In the genomic region with DNA sequence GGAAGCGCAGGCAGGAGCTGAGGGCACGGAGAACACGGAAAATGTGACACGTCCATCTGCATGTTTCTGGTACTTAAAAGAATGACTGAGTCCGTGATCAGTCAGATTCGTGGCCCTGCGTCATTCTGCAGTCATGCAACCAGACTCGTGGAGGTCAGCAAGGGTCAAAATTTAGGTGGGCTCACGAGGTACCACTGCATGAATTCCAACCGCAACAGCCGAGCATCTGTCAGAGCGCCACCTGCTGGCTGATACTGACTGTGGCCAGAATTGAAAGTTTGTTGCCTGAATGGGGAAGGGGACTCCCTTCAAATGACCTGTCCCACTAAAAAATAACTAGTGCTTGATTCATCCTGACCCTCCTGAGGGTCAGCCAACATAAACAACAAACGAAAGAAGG, we compare ENCODE assay signal across 8 mouse cellular contexts. TPM values are rescaled to one million over a fixed set of nuclear protein-coding genes. Genes with fewer than 3 reads are reported as not detected.
DNase-seq lines count a peak whose midpoint lies in the region; ATAC-seq and TF ChIP-seq lines count a peak whose summit lies in the region.

No protein-coding gene starts in this region.

- peaks cover 21% of the 10 kb centered on the region for H3K4me1 ChIP-seq in forebrain, embryonic 10.5 days
- H3K4me1 ChIP-seq in forebrain, embryonic 12.5 days = peaks cover 10% of the 10 kb centered on the region
- H3K4me1 ChIP-seq in thymus, adult 2 months (replicated peaks; ENCODE audit: control insufficient read depth, insufficient read depth, low read length) = no peaks in the 10 kb centered on the region
- peaks cover 8% of the 10 kb centered on the region; the same call in 1 of the 2 replicates for H3K4me1 ChIP-seq in embryonic fibroblast, embryonic 13.5 days (ENCODE audit: control insufficient read depth, insufficient read depth, low read length)
- no peaks in the 10 kb centered on the region for H3K4me1 ChIP-seq in midbrain, embryonic 11.5 days (ENCODE audit: control insufficient read depth, insufficient read depth, low read length)
- no peaks in the 10 kb centered on the region for H3K4me1 ChIP-seq in stomach, postnatal 0 days (replicated peaks; ENCODE audit: control insufficient read depth, insufficient read depth)

- H3K9ac ChIP-seq in forebrain, embryonic 12.5 days = no peak overlapping the region
- H3K9ac ChIP-seq in midbrain, embryonic 11.5 days (ENCODE audit: low read length) = no peak overlapping the region
- H3K9ac ChIP-seq in stomach, postnatal 0 days (ENCODE audit: low read length) = no peak overlapping the region

- no peaks in the 10 kb centered on the region for H3K36me3 ChIP-seq in forebrain, embryonic 10.5 days (replicated peaks)
- H3K36me3 ChIP-seq in forebrain, embryonic 12.5 days (replicated peaks) = no peaks in the 10 kb centered on the region
- H3K36me3 ChIP-seq in thymus, adult 2 months (ENCODE audit: control insufficient read depth, insufficient read depth, low read length) = no peaks in the 10 kb centered on the region
- no peaks in the 10 kb centered on the region for H3K36me3 ChIP-seq in midbrain, embryonic 11.5 days (ENCODE audit: control insufficient read depth, insufficient read depth, low read length)
- H3K36me3 ChIP-seq in stomach, postnatal 0 days (ENCODE audit: control insufficient read depth, insufficient read depth, low read length) = no peaks in the 10 kb centered on the region

- TF ChIP-seq CTCF in thymus, adult 2 months (IDR thresholded peaks at IDR 0.05; ENCODE audit: borderline replicate concordance, control insufficient read depth, extremely low read depth, insufficient read depth, low read length, poor library complexity) = peak; percentile 84
- TF ChIP-seq CTCF in embryonic fibroblast, embryonic 13.5 days (IDR thresholded peaks at IDR 0.05; ENCODE audit: borderline replicate concordance, insufficient read depth, low read length) = peak; percentile 85
- TF ChIP-seq CTCF in stomach, postnatal 0 days (IDR thresholded peaks at IDR 0.05; ENCODE audit: low read depth) = peak; percentile 88

- H3K27ac ChIP-seq in forebrain, embryonic 10.5 days = no peak overlapping the region
- H3K27ac ChIP-seq in forebrain, embryonic 12.5 days = no peak overlapping the region
- H3K27ac ChIP-seq in thymus, adult 2 months (ENCODE audit: control insufficient read depth, insufficient read depth, low read length) = no peak overlapping the region
- H3K27ac ChIP-seq in embryonic fibroblast, embryonic 13.5 days (ENCODE audit: insufficient read depth, low read length) = no peak overlapping the region
- no peak overlapping the region for H3K27ac ChIP-seq in midbrain, embryonic 11.5 days (ENCODE audit: low read depth, low read length)
- H3K27ac ChIP-seq in stomach, postnatal 0 days (replicated peaks) = no peak overlapping the region

- peak; percentile 74 for DNase-seq in forebrain, embryonic 10.5 days (ENCODE audit: extremely low spot score, low spot score)
- peak; percentile 38 for DNase-seq in thymus, adult 2 months
- DNase-seq in thymus, adult 18-20 months = no peak
- DNase-seq in kidney, postnatal 14 days = peak; percentile 56
- peak; percentile 94 for DNase-seq in midbrain, embryonic 11.5 days (ENCODE audit: low spot score, missing footprints)
- peak; percentile 60 for DNase-seq in stomach, postnatal 0 days (ENCODE audit: low spot score)

- no peak for TF ChIP-seq POLR2A in thymus, adult 2 months (IDR thresholded peaks at IDR 0.05; ENCODE audit: control insufficient read depth, extremely low read depth, insufficient read depth, low read length, poor library complexity)
- TF ChIP-seq POLR2A in embryonic fibroblast, embryonic 13.5 days (IDR thresholded peaks at IDR 0.05; ENCODE audit: low read depth, low read length) = no peak

- H3K27me3 ChIP-seq in forebrain, embryonic 10.5 days (ENCODE audit: poor library complexity, severe bottlenecking) = 0 out of 2 replicates have a peak, but pooled peaks cover 12% of the 10 kb centered on the region
- peaks cover 12% of the 10 kb centered on the region for H3K27me3 ChIP-seq in forebrain, embryonic 12.5 days
- H3K27me3 ChIP-seq in thymus, adult 2 months (ENCODE audit: control insufficient read depth, insufficient read depth, low read length) = no peaks in the 10 kb centered on the region; the same call in 1 of the 2 replicates
- no peaks in the 10 kb centered on the region for H3K27me3 ChIP-seq in midbrain, embryonic 11.5 days (ENCODE audit: control insufficient read depth, insufficient read depth, low read length)
- H3K27me3 ChIP-seq in stomach, postnatal 0 days (ENCODE audit: control insufficient read depth, insufficient read depth, low read length) = no peaks in the 10 kb centered on the region

- ATAC-seq in forebrain, embryonic 12.5 days (ENCODE audit: low FRiP score) = no peak
- ATAC-seq in midbrain, embryonic 11.5 days (ENCODE audit: low FRiP score) = no peak
- ATAC-seq in stomach, postnatal 0 days (ENCODE audit: low FRiP score, low TSS enrichment) = no peak

- 20% methylated on average over 13 of the region's 13 CpGs for WGBS in forebrain, embryonic 10.5 days
- 16% methylated on average over 13 of the region's 13 CpGs for WGBS in forebrain, embryonic 12.5 days
- 28% methylated on average over 13 of the region's 13 CpGs for WGBS in thymus, adult 2 months
- 18% methylated on average over 13 of the region's 13 CpGs for WGBS in midbrain, embryonic 11.5 days
- 16% methylated on average over 13 of the region's 13 CpGs for WGBS in stomach, postnatal 0 days

- H3K4me3 ChIP-seq in forebrain, embryonic 10.5 days = no peak overlapping the region
- H3K4me3 ChIP-seq in forebrain, embryonic 12.5 days (replicated peaks) = no peak overlapping the region
- no peak overlapping the region for H3K4me3 ChIP-seq in thymus, adult 2 months (ENCODE audit: control insufficient read depth, insufficient read depth, low read length)
- H3K4me3 ChIP-seq in embryonic fibroblast, embryonic 13.5 days (ENCODE audit: insufficient read depth, low read length) = no peak overlapping the region
- H3K4me3 ChIP-seq in midbrain, embryonic 11.5 days (ENCODE audit: low read depth, low read length) = no peak overlapping the region
- H3K4me3 ChIP-seq in stomach, postnatal 0 days (ENCODE audit: low read depth, low read length) = no peak overlapping the region

- no peak for TF ChIP-seq EP300 in stomach, postnatal 0 days (optimal IDR thresholded peaks at IDR 0.05)

- H3K9me3 ChIP-seq in forebrain, embryonic 10.5 days = no peaks in the 10 kb centered on the region
- H3K9me3 ChIP-seq in forebrain, embryonic 12.5 days = no peaks in the 10 kb centered on the region
- H3K9me3 ChIP-seq in midbrain, embryonic 11.5 days (ENCODE audit: control insufficient read depth, low read length) = no peaks in the 10 kb centered on the region
- no peaks in the 10 kb centered on the region for H3K9me3 ChIP-seq in stomach, postnatal 0 days (ENCODE audit: control insufficient read depth, low read length)

- H3K4me2 ChIP-seq in forebrain, embryonic 12.5 days = no peak overlapping the region
- no peak overlapping the region for H3K4me2 ChIP-seq in midbrain, embryonic 11.5 days
- no peak overlapping the region for H3K4me2 ChIP-seq in stomach, postnatal 0 days (replicated peaks; ENCODE audit: low read depth)

RNA-seq across cellular contexts. Expression of a gene that starts 30.2 kb away (rescaled TPM):
- polyA plus RNA-seq in forebrain, embryonic 10.5 days (2016; fragmentation: Nextera tagmentation; extraction: Ambion mirVana) = 0.71 and 1.2 TPM in 2 replicates
- polyA plus RNA-seq in forebrain, embryonic 12.5 days (2016; fragmentation: Nextera tagmentation; extraction: Ambion mirVana) = 0.24 and 0.50 TPM in 2 replicates
- polyA plus RNA-seq in thymus, adult 2 months (2012; rRNA removed) = 0.40 and 0.86 TPM in 2 replicates
- 9.1 and 13.3 TPM in 2 replicates for polyA plus RNA-seq in embryonic fibroblast, embryonic 13.5 days (2011; ENCODE audit: insufficient read length, low read depth, missing spikeins)
- polyA plus RNA-seq in midbrain, embryonic 11.5 days (2014; fragmentation: Nextera tagmentation; extraction: Ambion mirVana) = 0.22 and 0.53 TPM in 2 replicates
- polyA plus RNA-seq in stomach, postnatal 0 days (2015; fragmentation: Nextera tagmentation; extraction: Ambion mirVana) = 34.0 and 35.3 TPM in 2 replicates

RNA-seq across cellular contexts. Expression of a gene that starts 48.6 kb away (rescaled TPM):
- polyA plus RNA-seq in forebrain, embryonic 10.5 days (2016; fragmentation: Nextera tagmentation; extraction: Ambion mirVana) = 0.36 and 0.48 TPM in 2 replicates
- polyA plus RNA-seq in forebrain, embryonic 12.5 days (2016; fragmentation: Nextera tagmentation; extraction: Ambion mirVana) = 0.97 and 2.2 TPM in 2 replicates
- polyA plus RNA-seq in thymus, adult 2 months (2012; rRNA removed) = 0.75 and 1.5 TPM in 2 replicates
- 32.3 and 37.4 TPM in 2 replicates for polyA plus RNA-seq in embryonic fibroblast, embryonic 13.5 days (2011; ENCODE audit: insufficient read length, low read depth, missing spikeins)
- 1.5 TPM in 2 replicates for polyA plus RNA-seq in midbrain, embryonic 11.5 days (2014; fragmentation: Nextera tagmentation; extraction: Ambion mirVana)
- 4.0 and 4.4 TPM in 2 replicates for polyA plus RNA-seq in stomach, postnatal 0 days (2015; fragmentation: Nextera tagmentation; extraction: Ambion mirVana)

Comparison
In these comparisons a context has a peak if more than half of its experiments do, and no peak if none do; other contexts are left out.
1. DNase-seq: peak in forebrain, embryonic 10.5 days (single experiment), thymus, adult 2 months (single experiment), kidney, postnatal 14 days (single experiment), midbrain, embryonic 11.5 days (single experiment) and stomach, postnatal 0 days (single experiment); none in thymus, adult 18-20 months (0 of 2).
2. Peak in every context shown above with its lines, with median percentiles within 50 percentile points of each other: CTCF ChIP-seq.